Mouse (Mus musculus): ENCODE measurements around the gene Gys1. TPM values are rescaled to one million over a fixed set of nuclear protein-coding genes. Genes with fewer than 3 reads are reported as not detected.
A peak's percentile ranks its signal among the peaks of the same experiment; 100 is the strongest.

Gys1 gene
- polyA plus RNA-seq, 1 experiment from 2014 or later: 39.0 TPM

DNA sequence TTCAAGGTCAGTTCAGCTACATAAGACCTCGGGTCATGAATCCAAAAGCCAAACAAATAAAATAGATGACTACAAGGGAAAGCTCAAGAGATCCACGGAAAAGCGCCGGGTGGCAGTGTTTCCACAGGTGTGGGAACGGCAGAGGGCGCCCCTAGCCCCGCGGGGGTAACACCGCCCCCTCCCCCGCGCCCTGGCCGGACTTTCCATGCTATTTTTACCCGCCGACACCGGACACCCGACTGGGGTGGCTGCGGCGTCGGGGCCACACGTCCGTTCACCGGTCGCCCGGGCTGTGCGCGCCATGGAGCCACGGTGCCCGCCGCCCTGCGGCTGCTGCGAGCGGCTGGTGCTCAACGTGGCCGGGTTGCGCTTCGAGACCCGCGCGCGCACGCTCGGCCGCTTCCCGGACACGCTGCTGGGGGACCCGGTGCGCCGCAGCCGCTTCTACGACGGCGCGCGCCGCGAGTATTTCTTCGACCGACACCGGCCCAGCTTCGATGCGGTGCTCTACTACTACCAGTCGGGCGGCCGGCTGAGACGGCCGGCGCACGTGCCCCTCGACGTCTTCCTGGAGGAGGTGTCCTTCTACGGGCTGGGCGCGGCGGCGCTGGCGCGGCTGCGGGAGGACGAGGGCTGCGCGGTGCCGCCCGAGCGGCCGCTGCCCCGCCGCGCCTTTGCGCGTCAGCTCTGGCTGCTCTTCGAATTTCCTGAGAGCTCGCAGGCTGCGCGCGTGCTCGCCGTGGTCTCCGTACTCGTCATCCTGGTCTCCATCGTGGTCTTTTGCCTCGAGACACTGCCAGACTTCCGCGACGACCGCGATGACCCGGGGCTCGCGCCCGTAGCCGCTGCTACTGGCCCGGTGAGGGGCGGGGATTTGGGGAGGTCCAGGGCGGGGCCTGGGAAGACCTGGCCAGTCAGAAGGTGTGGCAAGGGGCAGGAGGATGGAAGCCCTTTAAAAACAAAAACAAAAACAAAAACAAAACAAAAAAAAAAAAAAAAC lies 28.2 kb upstream of the Gys1 start:
- Histone ChIP-seq H3K4me1 (peaks cover 17% of the 10 kb centered on the region), H3K36me3 (no peaks in the 10 kb centered on the region), H3K27ac (no peak overlapping the region), H3K9ac (peak overlapping the region; percentile 20; the same call in 1 of the 2 replicates), H3K27me3 (peaks cover 67% of the 10 kb centered on the region), H3K4me3 (peak overlapping the region; percentile 44), H3K9me3 (no peaks in the 10 kb centered on the region), H3K4me2 (peak overlapping the region; percentile 74)
- under 1% methylated on average over 114 of the region's 114 CpGs for whole genome bisulfite sequencing
- ATAC-seq (ENCODE audit: insufficient number of reproducible peaks, low FRiP score, low TSS enrichment, low read depth): no peak

DNA sequence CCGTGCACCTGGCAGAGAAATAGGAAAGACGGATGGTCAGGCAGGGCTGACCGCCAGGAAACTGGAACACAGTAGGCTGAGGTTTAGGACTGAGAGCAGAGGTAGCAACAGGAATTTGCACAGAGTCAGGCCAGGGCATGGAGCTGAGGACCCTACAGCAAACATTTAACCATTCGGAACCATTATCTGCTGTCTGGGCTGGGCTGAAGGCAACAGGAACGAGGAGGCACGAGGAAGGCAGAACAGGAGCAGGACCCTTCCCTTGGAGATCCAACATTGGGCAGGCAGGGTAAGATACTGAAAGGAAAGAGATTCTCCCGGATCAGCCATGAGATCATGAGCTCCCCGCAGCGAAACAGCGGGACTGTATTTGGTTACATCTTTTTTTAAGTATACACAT lies 26.8 kb upstream of the Gys1 start:
- no peaks in the 10 kb centered on the region for H3K9me3 ChIP-seq
- no peak overlapping the region for H3K9ac ChIP-seq
- H3K36me3 ChIP-seq: no peaks in the 10 kb centered on the region
- H3K27ac ChIP-seq: no peak overlapping the region
- no peak for ATAC-seq (ENCODE audit: insufficient number of reproducible peaks, low FRiP score, low TSS enrichment, low read depth)
- no peak overlapping the region for H3K4me2 ChIP-seq
- H3K4me3 ChIP-seq: no peak overlapping the region
- WGBS: 82% methylated on average over 10 of the region's 10 CpGs
- H3K27me3 ChIP-seq: peaks cover 79% of the 10 kb centered on the region
- peaks cover 18% of the 10 kb centered on the region for H3K4me1 ChIP-seq

DNA sequence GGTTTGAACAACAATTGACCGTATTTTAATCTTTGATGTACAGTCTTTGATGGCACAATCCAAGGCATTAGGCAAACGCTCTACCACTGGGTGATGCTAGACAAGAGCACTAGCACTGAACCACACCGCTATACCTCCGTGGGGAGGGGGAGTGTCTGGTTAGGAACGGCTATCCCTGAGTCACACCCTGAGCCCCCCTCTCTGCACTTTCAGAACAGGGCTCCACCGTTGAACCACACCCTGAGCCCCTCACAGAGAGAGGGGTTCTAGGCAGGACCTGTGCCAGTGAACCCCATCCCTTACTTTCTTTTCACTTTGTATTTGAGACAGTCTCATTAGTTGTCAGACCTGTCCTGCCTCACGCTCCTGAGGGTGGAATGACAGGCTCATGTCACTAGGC lies 26.3 kb upstream of the Gys1 start:
- no peak for ATAC-seq (ENCODE audit: insufficient number of reproducible peaks, low FRiP score, low TSS enrichment, low read depth)
- Histone ChIP-seq H3K4me3 (no peak overlapping the region), H3K4me1 (peaks cover 23% of the 10 kb centered on the region), H3K9ac (no peak overlapping the region), H3K36me3 (no peaks in the 10 kb centered on the region), H3K9me3 (no peaks in the 10 kb centered on the region), H3K27ac (no peak overlapping the region), H3K27me3 (peaks cover 83% of the 10 kb centered on the region), H3K4me2 (no peak overlapping the region)
- 57% methylated on average over 7 of the region's 7 CpGs for WGBS

DNA sequence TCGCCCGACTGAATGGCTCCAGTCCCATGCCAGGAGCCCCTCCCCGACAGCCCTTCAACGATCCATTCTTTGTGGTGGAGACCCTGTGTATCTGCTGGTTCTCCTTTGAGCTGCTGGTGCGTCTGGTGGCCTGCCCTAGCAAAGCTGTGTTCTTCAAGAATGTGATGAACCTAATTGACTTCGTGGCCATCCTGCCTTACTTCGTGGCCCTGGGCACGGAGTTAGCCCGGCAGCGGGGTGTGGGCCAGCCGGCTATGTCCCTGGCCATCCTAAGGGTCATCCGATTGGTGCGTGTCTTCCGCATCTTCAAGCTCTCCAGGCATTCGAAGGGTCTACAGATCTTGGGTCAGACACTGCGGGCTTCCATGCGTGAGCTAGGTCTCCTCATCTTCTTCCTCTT lies 25.7 kb upstream of the Gys1 start:
- peaks cover 89% of the 10 kb centered on the region for H3K27me3 ChIP-seq

DNA sequence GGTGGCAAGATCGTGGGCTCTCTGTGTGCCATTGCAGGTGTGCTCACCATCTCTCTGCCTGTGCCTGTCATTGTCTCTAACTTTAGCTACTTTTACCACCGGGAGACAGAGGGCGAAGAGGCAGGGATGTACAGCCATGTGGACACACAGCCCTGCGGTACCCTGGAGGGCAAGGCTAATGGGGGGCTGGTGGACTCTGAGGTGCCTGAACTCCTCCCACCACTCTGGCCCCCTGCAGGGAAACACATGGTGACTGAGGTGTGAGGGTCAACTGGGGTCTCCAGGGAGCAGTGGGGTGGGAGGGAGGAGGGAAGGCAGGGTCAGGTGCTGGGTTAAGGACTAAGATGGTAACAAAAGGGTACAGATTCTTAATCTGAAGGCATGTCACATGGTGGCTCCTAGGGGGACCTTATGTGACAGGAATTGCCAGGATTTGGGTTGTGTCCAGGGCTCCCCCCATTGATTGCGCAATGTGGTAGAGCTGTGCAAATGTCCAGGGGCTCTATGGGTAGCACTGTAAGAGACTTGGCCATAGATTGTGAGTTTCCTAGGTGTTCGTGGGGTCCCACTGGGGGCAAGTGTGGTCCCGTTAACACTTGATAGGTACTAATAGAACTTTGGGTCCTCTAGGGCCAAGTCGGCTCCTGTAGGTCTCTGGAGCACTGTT lies 25.0 kb upstream of the Gys1 start:
- ATAC-seq (ENCODE audit: insufficient number of reproducible peaks, low FRiP score, low TSS enrichment, low read depth): no peak
- H3K4me3 ChIP-seq: no peak overlapping the region
- peaks cover 96% of the 10 kb centered on the region for H3K27me3 ChIP-seq
- H3K36me3 ChIP-seq: no peaks in the 10 kb centered on the region
- H3K9ac ChIP-seq: no peak overlapping the region
- H3K4me2 ChIP-seq: no peak overlapping the region
- no peak overlapping the region for H3K27ac ChIP-seq
- WGBS: 84% methylated on average over 8 of the region's 8 CpGs
- H3K4me1 ChIP-seq: peaks cover 34% of the 10 kb centered on the region
- no peaks in the 10 kb centered on the region for H3K9me3 ChIP-seq

More for the DNA sequence above, 25.7 kb upstream of the Gys1 start:
- Histone ChIP-seq H3K36me3 (no peaks in the 10 kb centered on the region), H3K9me3 (no peaks in the 10 kb centered on the region), H3K4me1 (peaks cover 29% of the 10 kb centered on the region), H3K4me2 (no peak overlapping the region), H3K4me3 (no peak overlapping the region), H3K9ac (no peak overlapping the region), H3K27ac (no peak overlapping the region)
- 88% methylated on average over 17 of the region's 17 CpGs for WGBS
- no peak for ATAC-seq (ENCODE audit: insufficient number of reproducible peaks, low FRiP score, low TSS enrichment, low read depth)

DNA sequence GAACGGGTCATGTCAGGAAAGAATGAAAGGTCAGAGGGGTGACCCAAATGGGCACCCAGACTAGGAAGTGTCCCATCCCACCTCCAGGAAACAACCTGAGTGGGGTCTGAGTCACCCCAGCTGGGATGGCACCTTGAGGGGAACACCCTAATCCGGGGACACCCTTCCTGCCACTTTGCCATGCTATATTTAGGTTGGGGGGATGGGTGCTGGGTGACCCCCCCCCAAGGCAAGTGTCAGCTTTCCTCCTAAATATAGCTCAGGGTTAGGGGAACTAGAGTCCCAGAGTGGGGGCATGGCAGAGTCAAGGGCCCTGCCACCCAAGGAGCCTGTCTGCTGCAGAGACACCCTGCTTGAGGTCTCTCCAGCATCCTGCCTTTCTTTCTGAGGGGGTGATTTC lies 22.2 kb upstream of the Gys1 start:
- Histone ChIP-seq H3K9ac (no peak overlapping the region), H3K27ac (no peak overlapping the region), H3K4me1 (peaks cover 26% of the 10 kb centered on the region), H3K36me3 (no peaks in the 10 kb centered on the region), H3K27me3 (peaks cover 95% of the 10 kb centered on the region), H3K4me3 (no peak overlapping the region), H3K4me2 (no peak overlapping the region), H3K9me3 (no peaks in the 10 kb centered on the region)
- 82% methylated on average over 2 of the region's 2 CpGs for WGBS
- no peak for ATAC-seq (ENCODE audit: insufficient number of reproducible peaks, low FRiP score, low TSS enrichment, low read depth)

DNA sequence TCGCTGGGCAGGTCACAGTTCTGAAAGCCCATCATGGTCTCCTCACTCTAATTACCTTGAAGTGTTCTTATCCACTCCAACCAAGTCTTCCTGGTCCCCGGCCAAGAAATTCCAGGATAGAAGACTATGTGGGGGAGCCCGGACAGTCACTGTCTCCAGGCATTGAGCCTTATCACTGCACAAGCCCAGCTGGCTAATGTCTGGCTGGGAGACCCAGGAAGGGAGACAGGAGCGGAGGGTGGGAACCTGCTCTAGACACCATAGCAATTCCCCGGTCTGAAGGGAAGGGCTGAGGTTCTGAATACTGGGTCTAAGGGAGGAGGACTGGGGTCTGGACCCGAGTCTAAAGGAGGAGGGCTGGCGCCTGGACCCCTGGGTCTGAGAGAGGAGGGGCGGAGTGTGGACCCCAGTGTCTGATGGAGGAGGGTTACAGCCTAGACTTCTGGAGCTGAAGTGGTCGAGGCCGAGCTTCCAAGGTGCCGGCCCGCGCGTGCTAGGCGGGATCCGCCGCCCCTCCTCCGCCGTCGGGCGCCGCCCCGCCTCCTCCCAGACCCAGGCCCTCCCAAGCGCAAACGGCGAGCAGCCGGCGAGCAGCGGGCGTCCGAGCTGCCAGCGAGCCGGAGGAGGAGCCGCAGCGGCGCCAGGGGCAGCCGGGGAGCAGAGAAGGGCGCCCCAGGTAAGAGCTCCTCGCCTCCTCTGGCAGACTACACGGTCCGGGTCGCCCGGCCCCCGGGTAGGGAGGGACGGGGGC lies 21.4 kb upstream of the Gys1 start, which contains the start of gene Ntf5:
Ntf5 (plus strand) TSS at position 583 of the 751 bp plus-strand sequence.
- peak within 1 kb of the TSS; percentile 61 for H3K4me3 ChIP-seq
- H3K27ac ChIP-seq: peak within 1 kb of the TSS; percentile 72
- H3K27me3 ChIP-seq: peaks cover 95% of the 10 kb centered on the region
- peaks cover 35% of the 10 kb centered on the region for H3K4me1 ChIP-seq
- peak within 1 kb of the TSS; percentile 95 for H3K4me2 ChIP-seq
- H3K9ac ChIP-seq: peak within 1 kb of the TSS; percentile 52
- H3K36me3 ChIP-seq: no peaks in the 10 kb centered on the region
- no peak for ATAC-seq (ENCODE audit: insufficient number of reproducible peaks, low FRiP score, low TSS enrichment, low read depth)
- no peaks in the 10 kb centered on the region for H3K9me3 ChIP-seq
- WGBS: 3% methylated on average over 38 of the region's 45 CpGs

DNA sequence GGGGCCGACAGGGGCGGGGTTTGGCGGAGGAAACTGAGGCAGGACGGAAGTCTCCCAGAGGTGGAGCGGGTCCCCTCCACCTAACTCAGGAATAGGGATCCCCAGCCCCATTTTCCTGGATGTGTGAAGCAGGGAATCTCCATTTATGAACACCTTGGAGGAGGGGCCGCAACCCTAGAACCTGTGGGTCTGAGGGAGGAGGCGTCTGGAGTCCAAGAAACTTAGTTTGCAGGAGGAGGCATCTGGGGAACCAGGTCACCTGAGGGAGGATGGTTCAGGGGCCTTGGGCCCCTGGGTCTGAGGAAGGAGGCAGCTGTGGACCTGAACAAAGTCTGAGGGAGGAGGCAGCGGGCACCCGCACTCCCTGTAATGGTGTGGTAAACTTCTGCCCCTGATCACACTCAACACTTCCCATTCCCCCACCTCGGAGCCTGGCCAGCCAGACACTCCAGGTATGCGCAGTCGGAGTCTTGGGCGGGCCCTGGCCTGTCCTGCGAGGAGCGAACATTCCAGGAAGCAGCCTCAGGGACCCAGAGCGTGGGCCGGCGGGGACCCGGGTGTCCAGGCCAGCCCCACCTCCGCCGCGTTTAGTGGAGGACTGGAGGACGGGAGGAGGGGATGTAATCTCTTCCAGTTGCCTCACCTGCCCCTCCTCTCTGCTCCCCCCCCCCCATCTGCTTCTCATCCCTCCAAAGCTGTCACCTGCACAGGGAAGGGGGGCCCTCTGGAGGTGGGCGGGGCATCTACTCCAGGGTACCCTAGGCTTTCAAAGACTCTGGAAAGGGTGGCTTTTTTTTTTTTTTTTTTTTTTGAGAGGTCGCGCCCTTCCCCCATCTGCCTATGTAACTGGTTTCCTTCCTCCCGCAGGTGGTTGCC lies 20.5 kb upstream of the Gys1 start:
- Histone ChIP-seq H3K27me3 (peaks cover 95% of the 10 kb centered on the region), H3K36me3 (no peaks in the 10 kb centered on the region), H3K9me3 (no peaks in the 10 kb centered on the region), H3K4me1 (peaks cover 43% of the 10 kb centered on the region), H3K27ac (peak overlapping the region; percentile 72), H3K9ac (peak overlapping the region; percentile 52), H3K4me2 (peak overlapping the region; percentile 95), H3K4me3 (peak overlapping the region; percentile 61)
- peak; percentile 37; the same call in 1 of the 2 replicates for ATAC-seq (ENCODE audit: insufficient number of reproducible peaks, low FRiP score, low TSS enrichment, low read depth)
- WGBS: 2% methylated on average over 24 of the region's 27 CpGs

DNA sequence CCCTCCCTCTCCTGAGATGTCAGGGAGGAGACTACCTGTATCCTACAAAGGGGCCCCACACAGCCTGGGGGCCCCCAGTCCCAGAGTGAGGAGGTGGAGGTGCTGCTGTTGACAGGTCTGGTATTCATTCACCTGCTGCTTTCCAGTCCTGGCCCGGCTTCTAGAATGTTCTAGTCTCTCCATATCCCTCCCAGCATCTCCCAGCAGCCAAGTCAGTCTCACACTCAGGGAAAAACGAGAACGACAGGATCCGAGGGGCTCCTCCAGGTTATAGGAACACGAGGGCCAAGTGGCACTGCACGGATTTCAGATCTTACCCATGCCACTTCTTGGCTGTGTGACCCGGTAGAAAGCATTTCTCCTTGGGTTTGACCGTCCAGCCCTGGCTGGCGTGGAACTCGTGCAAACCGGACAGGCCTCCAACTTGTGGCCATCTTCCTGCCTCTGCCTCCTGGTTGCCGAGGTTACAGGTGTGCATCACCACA lies 19.9 kb upstream of the Gys1 start:
- no peak overlapping the region for H3K27ac ChIP-seq
- peaks cover 94% of the 10 kb centered on the region for H3K27me3 ChIP-seq
- H3K4me3 ChIP-seq: 0 out of 2 replicates have a peak overlapping the region, but pooled peaks have one; percentile 61
- no peaks in the 10 kb centered on the region for H3K36me3 ChIP-seq
- H3K9me3 ChIP-seq: no peaks in the 10 kb centered on the region
- peaks cover 46% of the 10 kb centered on the region for H3K4me1 ChIP-seq
- no peak overlapping the region for H3K4me2 ChIP-seq
- 34% methylated on average over 12 of the region's 12 CpGs for WGBS
- no peak overlapping the region for H3K9ac ChIP-seq
- no peak for ATAC-seq (ENCODE audit: insufficient number of reproducible peaks, low FRiP score, low TSS enrichment, low read depth)

DNA sequence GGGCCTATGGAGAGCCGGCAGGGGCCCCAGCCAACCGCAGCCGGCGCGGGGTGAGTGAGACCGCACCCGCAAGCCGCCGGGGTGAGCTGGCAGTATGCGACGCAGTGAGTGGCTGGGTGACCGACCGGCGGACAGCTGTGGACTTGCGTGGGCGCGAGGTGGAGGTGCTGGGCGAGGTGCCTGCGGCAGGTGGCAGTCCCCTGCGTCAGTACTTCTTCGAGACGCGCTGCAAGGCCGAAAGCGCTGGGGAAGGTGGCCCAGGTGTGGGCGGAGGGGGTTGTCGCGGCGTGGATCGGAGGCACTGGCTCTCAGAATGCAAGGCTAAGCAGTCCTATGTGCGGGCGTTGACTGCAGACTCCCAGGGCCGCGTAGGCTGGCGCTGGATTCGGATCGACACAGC lies 19.0 kb upstream of the Gys1 start:
- no peak overlapping the region; the same call in 1 of the 2 replicates for H3K9ac ChIP-seq
- ATAC-seq (ENCODE audit: insufficient number of reproducible peaks, low FRiP score, low TSS enrichment, low read depth): no peak

More for the DNA sequence above, 19.0 kb upstream of the Gys1 start:
- WGBS: 13% methylated on average over 37 of the region's 37 CpGs
- H3K9me3 ChIP-seq: no peaks in the 10 kb centered on the region
- peak overlapping the region; percentile 12; the same call in 1 of the 2 replicates for H3K4me2 ChIP-seq
- H3K4me3 ChIP-seq: no peak overlapping the region
- peaks cover 2% of the 10 kb centered on the region; the same call in 1 of the 2 replicates for H3K36me3 ChIP-seq
- H3K27me3 ChIP-seq: peaks cover 93% of the 10 kb centered on the region
- no peak overlapping the region for H3K27ac ChIP-seq
- peaks cover 53% of the 10 kb centered on the region for H3K4me1 ChIP-seq

Data from limb, embryonic 15.5 days (tissue).